Mouse (Mus musculus): ENCODE measurements at regions not wholly inside any gene's neighbourhood (a gene's known extent, or its start where the extent isn't known, plus 50 kb on each side); places are given as distances from the start of the nearest gene placed in this dataset.

- TF ChIP-seq POLR2A (IDR thresholded peaks at IDR 0.05; ENCODE audit: extremely low read depth, insufficient read depth, low read length) (no peak), CTCF (IDR thresholded peaks at IDR 0.05; ENCODE audit: low read depth, low read length) (no peak)
Observed at GRCm38 (mm10) chr16:55378701-55379100, 80.9 kb upstream of the Zpld1 start.
